Mouse (Mus musculus): ENCODE measurements around the gene Sdr9c7.
"Not testable (repeated sequence)": the region's sequence is repeated elsewhere in the genome, so short reads cannot be mapped to it uniquely, and the experiment has no call there.

Gene Sdr9c7

DNA sequence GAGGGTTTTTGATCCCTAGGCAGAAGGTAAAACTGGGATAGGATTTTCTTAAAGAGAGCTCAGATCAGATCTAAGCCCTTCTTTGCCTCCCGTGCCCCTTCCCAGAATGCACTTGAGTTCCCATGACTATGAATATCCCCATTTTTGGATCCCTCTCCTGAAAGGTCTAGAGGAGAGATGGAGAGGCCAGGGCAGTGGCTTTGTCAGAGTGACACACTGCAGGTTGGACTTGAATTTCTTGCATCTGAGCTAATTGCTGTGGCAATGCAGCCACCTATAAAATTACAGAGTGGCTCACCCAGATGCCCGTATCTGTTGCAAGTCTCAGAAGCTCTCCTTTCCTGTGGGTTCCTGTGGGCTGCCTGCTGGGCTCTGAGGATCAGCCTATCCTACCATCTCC lies at the start of gene Sdr9c7:
Sdr9c7 (plus strand) TSS at position 301 of the 400 bp plus-strand sequence.
- no peak for DNase-seq (ENCODE audit: low spot score in 2 of 2)

DNA sequence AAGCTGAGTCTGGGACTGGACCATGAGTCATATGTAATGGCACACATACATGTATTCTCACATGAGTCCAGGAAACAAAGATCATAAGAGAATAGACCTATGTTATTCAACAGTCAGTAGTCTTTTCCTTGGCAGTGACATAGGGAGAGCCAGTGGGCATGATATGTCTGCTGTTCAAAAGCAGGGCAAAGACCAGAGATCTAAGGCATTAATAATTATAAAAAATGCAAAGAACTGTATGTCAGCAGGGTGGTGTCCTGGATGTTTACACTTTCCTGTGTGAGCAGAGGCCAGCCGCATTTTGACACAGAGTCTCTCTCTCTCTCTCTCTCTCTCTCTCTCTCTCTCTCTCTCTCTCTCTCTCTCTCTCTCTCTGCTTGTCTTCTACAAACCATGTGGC lies 48.7 kb upstream of the Sdr9c7 start, which contains the start of gene Rdh19:
Rdh19 (plus strand) TSS at position 301 of the 400 bp plus-strand sequence.
- DNase-seq (ENCODE audit: low spot score in 2 of 2), result no peak

DNA sequence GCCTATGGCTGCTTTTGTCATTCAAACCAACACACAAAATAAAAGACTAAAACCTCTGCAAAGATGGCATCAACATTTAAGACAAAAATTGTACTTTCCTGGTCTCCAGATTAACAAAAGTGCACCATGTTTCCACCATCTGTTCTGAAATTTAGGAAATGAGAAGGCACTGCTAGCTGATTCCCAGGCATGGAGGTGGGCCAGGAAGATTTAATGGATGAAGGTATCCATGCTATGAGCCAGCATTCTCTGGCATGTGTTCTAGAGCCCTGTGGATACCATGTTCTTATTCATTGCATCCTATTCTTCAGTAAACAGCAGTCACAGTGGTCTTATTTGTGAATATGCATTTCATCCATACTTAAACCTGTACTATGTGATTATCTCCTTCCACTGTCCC lies 41.9 kb upstream of the Sdr9c7 start:
- peak; percentile 31 to 36 for DNase-seq (ENCODE audit: low spot score in 2 of 2)

DNA sequence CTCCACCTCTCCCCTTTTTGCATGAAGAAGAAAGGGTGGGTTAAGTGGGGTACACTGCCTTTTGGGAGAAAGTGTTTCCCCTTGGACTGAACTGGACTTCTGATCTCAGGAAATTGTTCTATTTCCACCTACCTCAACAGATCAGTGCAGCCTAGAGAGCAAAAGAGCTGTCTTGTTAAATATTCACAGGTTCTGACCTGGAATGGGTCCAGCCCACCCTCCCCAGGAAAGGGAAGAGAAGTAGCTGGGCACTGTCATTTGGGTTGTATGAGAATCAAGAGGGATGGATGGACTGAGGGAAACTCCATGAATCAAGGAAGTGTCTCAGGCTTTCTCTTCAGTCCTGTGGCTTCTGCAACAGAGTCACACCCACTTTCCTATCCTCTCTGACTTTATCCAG lies 33.4 kb upstream of the Sdr9c7 start:
- no peak for DNase-seq (ENCODE audit: low spot score in 2 of 2)

DNA sequence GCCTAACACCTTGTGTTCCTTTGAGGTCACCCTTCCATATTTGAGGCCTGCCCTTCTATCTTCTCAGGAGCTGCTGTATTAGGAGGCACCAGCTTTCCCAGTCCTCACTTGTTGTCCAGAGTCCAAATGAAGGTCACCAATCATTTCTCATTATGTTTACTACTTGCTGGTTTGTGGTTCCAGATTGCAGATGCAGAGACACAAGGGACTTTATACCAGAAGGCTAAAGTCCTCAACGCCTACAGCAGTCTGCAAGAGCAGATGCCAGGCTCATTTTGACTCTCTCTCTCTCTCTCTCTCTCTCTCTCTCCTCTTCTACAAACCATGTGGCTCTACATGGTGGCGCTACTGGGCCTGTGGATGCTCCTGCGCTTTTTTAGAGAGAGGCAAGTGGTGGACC lies 32.1 kb upstream of the Sdr9c7 start, which contains the start of gene Rdh16f2:
Rdh16f2 (plus strand) TSS at position 243 of the 400 bp plus-strand sequence.
- no peak for DNase-seq (ENCODE audit: low spot score in 2 of 2)

DNA sequence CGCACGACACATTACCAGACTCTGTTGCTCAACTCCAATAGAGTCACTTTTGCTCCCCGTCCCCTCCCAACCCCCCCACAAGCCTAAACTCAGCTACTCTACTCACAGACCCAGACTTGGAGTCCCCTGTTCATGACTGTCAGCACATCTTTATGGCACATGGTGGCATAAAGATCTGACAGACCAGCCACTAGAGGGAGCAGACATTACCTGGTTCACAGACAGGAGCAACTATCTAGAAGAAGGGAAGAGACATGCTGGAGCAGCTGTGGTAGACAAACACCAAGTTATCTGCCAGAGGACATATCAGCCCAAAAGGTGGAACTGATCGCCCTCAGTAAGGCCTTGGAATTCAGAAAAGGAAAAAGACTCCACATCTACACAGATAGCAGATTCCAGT lies 25.8 kb upstream of the Sdr9c7 start:
- DNase-seq (ENCODE audit: low spot score in 2 of 2), result peak in 1 of 2 experiments; percentile 23

DNA sequence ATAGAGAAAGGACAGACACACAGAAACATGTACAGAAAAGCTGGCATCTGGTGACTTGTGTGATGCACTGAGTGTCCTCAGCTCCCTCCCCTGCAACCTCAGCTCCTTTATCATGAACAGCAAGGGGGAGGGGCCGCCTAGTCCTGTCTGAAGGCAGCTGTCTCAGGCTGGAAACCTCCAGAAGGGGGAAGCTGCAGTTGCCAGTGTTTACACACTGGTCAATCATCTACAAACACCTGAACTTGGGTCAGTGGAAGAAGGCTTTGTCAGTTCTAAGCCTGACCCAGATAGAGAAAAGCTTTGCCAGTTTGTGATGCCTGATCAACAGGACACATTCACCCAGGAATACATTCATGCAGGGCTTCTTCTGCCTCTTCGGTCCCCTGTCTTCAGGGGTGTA lies 20.6 kb upstream of the Sdr9c7 start:
- DNase-seq (ENCODE audit: low spot score in 2 of 2), result no peak

DNA sequence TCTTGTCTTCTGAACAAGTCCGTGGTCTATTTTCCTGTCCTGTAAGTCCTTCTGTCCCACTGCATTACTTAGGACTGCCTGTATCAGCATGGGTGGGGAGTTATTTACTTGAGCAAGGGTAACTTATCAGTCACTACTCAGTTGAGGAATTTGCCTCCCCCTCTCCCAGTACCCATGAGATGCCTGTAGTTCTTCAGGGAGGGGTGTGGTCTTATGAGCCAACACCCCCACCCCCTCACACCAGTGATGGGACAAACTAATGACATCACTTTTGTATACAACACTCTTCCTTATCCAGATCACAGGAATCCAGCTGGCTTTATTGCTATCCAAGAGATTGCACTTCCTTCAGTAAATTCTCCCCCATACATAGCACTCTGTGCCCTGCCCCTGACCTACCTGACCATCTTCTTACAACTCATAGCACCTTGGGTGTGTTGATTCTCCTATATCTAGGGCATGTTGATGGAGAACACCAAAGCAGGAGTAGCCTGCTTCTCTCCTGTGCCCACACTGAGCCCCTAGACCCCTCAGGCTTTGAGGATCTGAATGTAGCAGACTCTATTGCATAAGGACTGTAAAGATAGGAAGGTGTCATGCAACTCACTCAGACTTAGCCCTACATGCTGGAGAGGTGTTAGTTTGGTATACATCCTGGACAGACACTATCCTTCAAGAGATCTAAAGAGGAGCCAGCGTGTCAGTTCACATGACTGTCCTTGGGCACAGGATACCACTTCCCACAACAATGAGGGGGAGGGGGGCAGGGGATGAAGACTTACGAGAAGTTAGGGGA lies 19.9 kb upstream of the Sdr9c7 start:
- no peak for DNase-seq (ENCODE audit: low spot score in 2 of 2)

DNA sequence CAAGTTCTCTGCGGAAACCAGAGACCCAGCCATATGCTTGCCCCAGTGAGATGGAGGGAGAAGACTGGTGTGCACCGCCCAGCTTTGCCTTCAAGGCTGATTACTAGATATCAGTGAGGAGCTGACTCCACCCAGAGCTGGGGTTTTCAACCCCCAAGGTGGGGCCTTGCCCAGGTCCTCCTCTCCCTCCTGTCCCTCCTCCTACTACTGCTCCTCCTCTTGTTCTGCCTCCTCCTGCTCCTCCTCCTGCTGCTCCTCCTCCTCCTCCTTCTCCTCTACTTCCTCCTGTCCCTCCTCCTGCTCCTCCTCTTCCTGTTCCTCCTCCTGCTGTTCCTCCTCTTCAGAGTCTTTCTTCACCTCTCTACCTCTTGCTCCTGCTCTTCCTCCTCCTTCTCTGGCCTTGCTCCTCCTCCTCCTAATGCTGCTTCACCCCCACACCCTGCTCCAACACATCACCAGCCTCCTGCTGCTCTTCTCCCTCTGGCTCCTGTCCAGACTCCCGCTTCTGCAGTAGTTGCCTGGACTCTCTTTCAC lies 19.1 kb upstream of the Sdr9c7 start:
- DNase-seq (ENCODE audit: low spot score in 2 of 2), result peak in 1 of 2 experiments; percentile 30

DNA sequence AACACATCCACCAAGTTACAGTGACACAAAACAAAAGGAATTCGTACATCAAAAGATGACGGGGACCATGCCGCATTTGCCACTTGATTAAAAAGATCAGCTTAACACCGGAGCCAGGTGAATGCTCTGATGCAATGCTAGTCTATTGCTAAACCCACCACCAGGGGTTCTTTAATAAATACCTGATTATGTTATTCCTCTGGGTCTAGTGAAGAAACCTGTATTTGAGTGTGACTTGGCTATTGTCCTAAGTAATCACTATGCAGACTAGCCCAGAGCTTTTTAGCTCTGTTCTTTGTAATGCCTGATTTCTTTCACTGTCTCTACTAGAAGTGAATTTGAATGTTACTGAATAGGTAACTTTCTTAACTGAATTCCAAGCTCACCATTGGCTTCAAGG lies 17.3 kb upstream of the Sdr9c7 start:
- no peak for DNase-seq (ENCODE audit: low spot score in 2 of 2)

DNA sequence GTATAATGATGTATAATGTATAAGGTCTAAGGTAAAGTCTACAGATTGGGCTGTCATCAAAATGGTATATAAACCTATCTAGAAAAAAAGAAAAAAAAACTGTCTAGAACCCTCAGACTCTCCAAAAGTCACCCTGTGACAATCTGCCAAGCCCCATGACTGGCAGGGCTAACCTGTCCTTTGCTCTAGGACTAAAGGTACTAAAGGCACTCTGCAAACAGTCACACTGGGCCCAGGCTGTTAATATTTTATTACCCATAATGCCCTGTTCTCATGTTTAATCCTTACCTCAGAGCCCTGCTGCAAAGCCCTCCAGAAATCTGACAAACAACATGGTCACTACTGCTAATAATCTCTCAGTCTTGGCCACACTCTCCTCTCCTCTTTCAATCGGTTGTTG lies 11.8 kb upstream of the Sdr9c7 start:
- DNase-seq (ENCODE audit: low spot score in 2 of 2), result no peak

DNA sequence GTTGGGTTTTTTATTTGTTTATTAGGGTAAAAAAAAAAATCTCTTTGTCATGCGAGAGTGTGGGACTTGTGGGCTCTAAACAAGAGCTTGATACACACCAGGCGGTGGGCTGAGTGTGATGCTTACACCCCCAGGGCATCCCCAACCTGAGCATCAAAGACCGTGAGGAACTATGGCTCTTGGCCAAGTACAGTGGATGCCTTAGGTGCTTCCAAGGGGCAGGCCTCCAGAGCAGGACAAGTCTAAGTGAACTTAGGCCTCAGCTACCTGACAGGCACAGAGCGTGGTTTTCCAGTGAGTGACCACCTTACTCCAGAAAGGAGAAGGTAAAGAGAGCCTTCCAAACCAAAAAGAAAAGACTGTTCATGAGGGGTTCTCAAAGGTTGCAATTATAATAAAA lies 11.3 kb upstream of the Sdr9c7 start:
- no peak for DNase-seq (ENCODE audit: low spot score in 2 of 2)

DNA sequence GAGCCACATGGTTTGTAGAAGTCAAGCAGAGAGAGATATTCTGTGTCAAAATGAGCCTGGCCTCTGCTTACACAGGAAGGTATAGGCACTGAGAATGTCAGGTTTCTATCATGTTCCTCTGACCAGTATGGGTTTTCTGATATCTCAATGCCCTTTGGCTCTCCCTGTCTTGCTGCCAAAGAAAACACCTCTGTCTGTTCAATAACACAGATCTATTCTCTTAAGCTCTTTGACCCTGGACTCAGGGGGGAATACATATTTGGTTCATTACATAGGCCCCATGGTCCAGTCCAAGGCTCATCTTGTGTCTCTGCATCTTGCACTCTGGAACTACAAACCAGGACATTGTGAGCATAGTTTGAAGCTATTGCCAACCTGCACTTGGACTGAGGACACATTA lies 9.7 kb upstream of the Sdr9c7 start, which contains the start of gene Rdh7:
Rdh7 (minus strand) TSS at position 213 of the 400 bp plus-strand sequence.
- DNase-seq (ENCODE audit: low spot score in 2 of 2), result no peak

DNA sequence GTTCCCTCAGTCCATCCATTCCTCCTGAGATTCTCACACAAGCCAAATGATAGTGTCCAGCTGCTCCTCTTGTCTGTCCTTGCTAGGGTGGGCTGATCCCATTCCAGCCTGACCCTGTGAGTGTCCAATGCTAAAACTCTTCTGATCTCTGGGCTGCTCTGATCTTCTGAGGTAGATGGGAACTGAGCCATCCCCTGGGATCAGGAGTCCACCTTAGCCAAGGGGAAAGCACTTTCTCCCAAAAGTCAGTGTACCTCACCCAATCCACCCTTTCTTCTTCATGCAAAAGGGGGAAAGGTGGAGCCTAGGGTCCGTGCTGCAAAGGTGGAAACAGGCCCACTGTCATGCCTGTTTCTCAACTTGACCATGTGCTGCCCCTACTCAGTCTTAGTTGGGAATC lies 6.8 kb upstream of the Sdr9c7 start:
- no peak for DNase-seq (ENCODE audit: low spot score in 2 of 2)

DNA sequence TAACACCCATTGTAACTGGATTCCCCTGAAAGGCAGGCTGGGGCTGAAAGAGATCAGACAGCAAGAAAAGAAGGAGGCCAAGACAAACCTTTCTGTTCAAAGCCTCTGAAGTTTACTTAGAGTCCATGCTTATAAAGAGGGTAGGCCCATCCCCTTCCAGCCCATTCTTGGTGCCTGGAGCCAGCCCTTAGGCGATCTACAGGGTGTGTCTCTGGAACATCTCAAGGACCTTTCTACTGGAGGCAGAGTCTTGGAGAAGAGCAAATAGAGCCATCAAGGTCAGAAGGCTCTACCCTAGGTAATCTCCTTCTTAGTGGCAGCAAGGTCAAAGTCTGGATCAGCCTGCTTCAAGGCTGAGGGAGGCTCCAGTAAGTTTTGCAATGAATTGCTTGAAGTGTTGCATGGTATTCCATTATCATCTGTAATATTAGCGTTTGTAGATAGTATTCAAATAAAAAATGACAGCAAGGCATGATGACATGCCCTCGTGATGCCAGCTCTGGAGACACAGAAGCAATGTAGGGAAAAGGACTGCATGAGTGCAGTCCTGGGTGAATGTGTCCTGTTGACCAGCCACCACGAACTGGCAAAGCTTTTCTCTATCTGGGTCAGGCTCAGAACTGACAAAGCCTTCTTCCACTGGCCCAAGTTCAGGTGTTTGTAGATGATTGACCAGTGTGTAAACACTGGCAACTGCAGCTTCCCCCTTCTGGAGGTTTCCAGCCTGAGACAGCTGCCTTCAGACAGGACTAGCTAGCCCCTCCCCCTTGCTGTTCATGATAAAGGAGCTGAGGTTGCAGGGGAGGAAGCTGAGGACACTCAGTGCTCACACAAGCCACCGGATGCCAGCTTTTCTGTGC lies 4.9 kb upstream of the Sdr9c7 start:
- DNase-seq (ENCODE audit: low spot score in 2 of 2), result not testable (repeated sequence)

DNA sequence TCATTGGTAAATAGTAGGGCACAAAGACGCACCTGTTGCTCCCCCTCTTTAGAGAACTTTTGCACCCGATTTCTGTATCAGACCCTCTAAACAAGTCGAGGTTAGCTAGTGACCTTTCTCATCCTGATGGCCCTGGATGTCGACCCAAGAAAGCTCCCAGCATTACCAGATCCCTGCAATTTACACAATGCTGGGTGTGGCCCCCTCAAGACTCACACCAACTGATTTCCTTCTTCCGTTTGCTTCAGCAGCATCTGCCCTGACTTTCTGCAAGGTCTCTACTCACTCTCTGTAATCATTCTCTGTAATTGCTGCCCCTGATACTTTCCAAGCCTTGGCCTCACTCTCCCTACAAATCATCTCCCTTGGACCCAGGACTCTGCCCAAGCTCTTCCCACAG lies 1.6 kb upstream of the Sdr9c7 start:
- DNase-seq (ENCODE audit: low spot score in 2 of 2), result no peak

DNA sequence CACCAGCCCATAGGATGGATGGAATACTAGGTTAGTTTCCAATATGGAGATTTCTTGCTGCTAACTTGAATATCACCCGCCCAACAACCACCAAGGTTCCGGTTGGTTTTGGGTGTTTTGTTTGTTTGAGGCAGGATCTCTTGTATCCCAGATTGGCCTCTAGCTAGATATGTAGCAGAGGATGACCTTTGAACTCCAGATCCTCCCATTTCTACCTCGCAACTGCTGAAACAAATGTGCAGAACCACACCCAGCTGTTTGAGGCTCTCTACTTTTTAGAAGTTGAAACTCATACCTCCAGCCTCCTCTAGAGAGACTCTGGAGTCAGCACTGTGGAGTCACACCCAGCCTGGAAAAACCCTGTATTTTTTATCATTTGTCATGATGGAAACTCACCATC lies 812 bp upstream of the Sdr9c7 start:
- no peak for DNase-seq (ENCODE audit: low spot score in 2 of 2)

DNA sequence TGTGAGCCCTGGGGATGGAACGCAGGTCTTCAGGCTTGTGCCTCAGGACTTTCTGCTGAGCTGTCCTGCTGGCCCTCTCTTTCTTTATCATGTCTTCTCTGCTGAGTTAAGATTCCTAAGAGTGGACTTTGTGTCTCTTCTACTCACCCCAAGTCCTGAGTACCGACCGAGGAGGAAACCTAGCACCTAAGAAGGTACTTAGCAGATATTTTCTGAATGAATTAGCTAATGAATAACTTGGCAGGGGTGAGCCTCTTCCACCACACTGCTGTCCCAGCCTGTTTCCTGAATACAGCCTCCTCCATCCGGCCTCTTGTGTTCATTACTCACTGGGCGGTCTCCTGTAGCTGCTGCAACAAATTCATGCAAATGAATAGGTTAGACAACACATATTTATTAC lies 1.5 kb downstream of the Sdr9c7 start:
- no peak for DNase-seq (ENCODE audit: low spot score in 2 of 2)

DNA sequence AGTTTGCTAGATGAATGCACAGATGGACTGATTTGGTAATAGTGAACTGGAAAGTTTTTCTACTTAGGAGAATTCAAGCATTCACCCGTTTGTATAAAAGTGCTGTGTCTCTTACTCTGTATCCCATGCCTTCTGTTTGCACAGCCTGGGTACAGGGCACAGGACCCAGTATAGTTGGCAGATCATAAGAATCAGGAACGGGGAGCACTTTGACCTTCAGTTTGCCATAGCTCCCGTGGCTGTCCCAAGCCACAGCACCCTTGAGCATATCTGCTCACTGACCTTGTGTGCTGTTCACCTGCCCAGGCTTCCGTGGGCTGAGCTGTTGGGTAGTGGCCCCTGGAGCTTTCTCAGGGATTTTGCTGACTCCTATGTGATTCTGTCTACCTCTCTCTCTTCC lies 3.4 kb downstream of the Sdr9c7 start:
- DNase-seq (ENCODE audit: low spot score in 2 of 2), result no peak

DNA sequence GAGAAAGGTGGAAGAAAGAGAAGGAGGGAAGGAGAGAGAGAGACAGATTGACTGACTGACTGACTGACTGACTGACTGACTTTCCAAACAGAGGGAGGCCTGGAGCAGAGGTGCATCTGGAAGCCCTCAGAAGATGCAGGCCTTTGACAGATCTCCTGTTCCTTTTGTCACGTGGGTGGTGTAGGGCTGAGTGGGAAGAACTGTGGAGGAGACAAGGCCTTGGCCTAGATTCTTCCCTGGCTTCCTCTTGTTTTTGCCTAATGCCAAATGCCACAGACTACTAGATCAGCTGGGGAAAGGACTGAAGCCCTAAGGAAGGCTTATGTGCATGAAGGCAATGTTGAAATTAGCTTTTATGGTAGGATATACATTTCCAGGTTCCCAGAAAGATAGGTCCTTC lies 4.8 kb downstream of the Sdr9c7 start:
- DNase-seq (ENCODE audit: low spot score in 2 of 2), result no peak

DNA sequence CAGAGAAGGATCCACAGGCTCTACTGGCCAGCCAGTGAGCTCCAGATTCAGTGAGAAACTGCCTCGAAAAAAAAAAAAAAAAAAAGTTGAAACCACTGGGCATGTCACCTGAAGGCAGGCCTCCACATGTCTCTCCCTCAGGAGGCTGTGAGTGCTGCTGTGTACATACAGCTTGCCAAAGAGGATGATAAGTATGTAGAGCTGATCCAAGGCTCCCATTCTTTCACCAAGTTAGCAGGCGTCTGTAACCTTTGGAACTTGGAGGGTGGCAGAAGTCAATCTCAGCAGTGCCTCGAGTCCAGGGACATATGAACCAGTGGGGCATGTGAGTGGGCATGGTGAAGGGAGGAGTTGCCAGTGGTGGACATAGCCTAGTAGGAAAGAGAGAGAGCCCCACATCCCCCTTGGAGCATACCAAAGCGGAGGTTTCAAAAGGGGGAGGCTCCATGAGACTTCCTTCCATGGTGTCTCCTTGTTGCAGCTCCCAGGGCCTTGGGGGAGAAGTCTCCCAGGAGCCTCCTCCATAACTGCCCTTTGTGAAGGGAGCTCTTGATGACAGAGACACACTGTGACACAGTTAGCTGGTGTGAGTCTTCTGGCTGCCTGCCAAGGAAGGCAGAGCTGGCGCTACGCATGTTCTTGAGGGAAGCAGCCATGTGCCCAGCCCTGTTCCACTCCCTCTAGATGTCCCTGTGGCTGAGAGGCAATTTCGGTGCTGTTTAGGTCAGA lies 6.6 kb downstream of the Sdr9c7 start:
- peak; percentile 53 to 62 for DNase-seq (ENCODE audit: low spot score in 2 of 2)

DNA sequence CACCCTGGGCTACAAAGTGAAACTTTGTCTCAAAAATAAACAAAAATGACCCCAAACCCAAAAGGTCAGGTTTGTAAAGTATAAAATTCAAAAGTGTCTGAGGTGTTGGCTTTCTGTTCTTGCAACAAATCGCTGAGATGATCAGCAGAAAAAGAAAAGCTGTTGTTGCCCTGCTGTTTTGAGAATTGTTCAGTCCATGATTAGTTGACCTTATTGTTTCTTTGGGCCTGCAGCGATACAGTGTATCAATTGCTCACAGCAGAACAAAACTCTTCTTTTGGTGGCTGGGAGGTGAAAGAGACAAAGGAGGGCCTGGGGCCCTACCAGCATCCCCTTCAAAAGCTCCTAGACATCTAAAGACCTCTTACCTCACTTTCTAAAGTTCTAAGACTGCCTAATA lies 7.8 kb downstream of the Sdr9c7 start:
- DNase-seq (ENCODE audit: low spot score in 2 of 2), result no peak

All from right cerebral cortex, postnatal 10 days (tissue).